Mouse (Mus musculus): ENCODE results near the gene Id2. TPM values are rescaled to one million over a fixed set of nuclear protein-coding genes. Genes with fewer than 3 reads are reported as not detected.

The Id2 gene
- polyA plus RNA-seq (2015; fragmentation: Nextera tagmentation; extraction: Ambion mirVana) = 494 and 543 TPM in 2 replicates

GRCm38 (mm10) chr12:25097052-25097209 lies at the start of gene Id2:
Id2 (minus strand) TSS chr12:25097140.
- H3K4me3 ChIP-seq = peak within 1 kb of the TSS; percentile 96
- H3K4me2 ChIP-seq = peak within 1 kb of the TSS; percentile 84
- ATAC-seq (ENCODE audit: insufficient number of reproducible peaks, insufficient read depth, low FRiP score, low TSS enrichment, low read depth) = no peak
- H3K9ac ChIP-seq = peak within 1 kb of the TSS; percentile 76
- WGBS = 2% methylated on average over 1 of the region's 1 CpGs
- H3K27ac ChIP-seq = peak within 1 kb of the TSS; percentile 99
- no peaks in the 10 kb centered on the region for H3K27me3 ChIP-seq
- H3K36me3 ChIP-seq = 0 out of 2 replicates have a peak, but pooled peaks cover 4% of the 10 kb centered on the region
- H3K4me1 ChIP-seq = peaks cover 37% of the 10 kb centered on the region
- H3K9me3 ChIP-seq = no peaks in the 10 kb centered on the region

- H3K27ac ChIP-seq = no peak overlapping the region
- H3K36me3 ChIP-seq = no peaks in the 10 kb centered on the region
- no peaks in the 10 kb centered on the region for H3K9me3 ChIP-seq
- WGBS = 45% methylated on average over 3 of the region's 3 CpGs
- no peaks in the 10 kb centered on the region for H3K27me3 ChIP-seq
- H3K4me1 ChIP-seq = no peaks in the 10 kb centered on the region
- no peak overlapping the region for H3K4me3 ChIP-seq
- ATAC-seq (ENCODE audit: insufficient number of reproducible peaks, insufficient read depth, low FRiP score, low TSS enrichment, low read depth) = no peak
- H3K9ac ChIP-seq = no peak overlapping the region
- H3K4me2 ChIP-seq = no peak overlapping the region
Measured at GRCm38 (mm10) chr12:25145344-25145698, 48.4 kb upstream of the Id2 start.

- no peaks in the 10 kb centered on the region for H3K4me1 ChIP-seq
- ATAC-seq (ENCODE audit: insufficient number of reproducible peaks, insufficient read depth, low FRiP score, low TSS enrichment, low read depth) = no peak
- WGBS = 83% methylated on average over 5 of the region's 5 CpGs
Measured at GRCm38 (mm10) chr12:25144591-25145343, 47.8 kb upstream of the Id2 start.

GRCm38 (mm10) chr12:25143492-25143891 lies 46.6 kb upstream of the Id2 start:
- 46% methylated on average over 2 of the region's 2 CpGs for WGBS
- H3K9ac ChIP-seq = no peak overlapping the region
- H3K27me3 ChIP-seq = no peaks in the 10 kb centered on the region
- no peaks in the 10 kb centered on the region for H3K4me1 ChIP-seq
- no peak overlapping the region for H3K4me2 ChIP-seq
- H3K4me3 ChIP-seq = no peak overlapping the region
- H3K9me3 ChIP-seq = no peaks in the 10 kb centered on the region
- H3K36me3 ChIP-seq = no peaks in the 10 kb centered on the region
- ATAC-seq (ENCODE audit: insufficient number of reproducible peaks, insufficient read depth, low FRiP score, low TSS enrichment, low read depth) = no peak
- no peak overlapping the region for H3K27ac ChIP-seq

More at GRCm38 (mm10) chr12:25144591-25145343, 47.8 kb upstream of the Id2 start:
- H3K4me3 ChIP-seq = no peak overlapping the region
- H3K27ac ChIP-seq = no peak overlapping the region
- no peaks in the 10 kb centered on the region for H3K36me3 ChIP-seq
- no peak overlapping the region for H3K4me2 ChIP-seq
- no peak overlapping the region for H3K9ac ChIP-seq
- no peaks in the 10 kb centered on the region for H3K27me3 ChIP-seq
- no peaks in the 10 kb centered on the region for H3K9me3 ChIP-seq

- WGBS = 75% methylated on average over 7 of the region's 7 CpGs
- Histone ChIP-seq H3K27ac (no peak overlapping the region), H3K4me2 (no peak overlapping the region), H3K27me3 (no peaks in the 10 kb centered on the region), H3K36me3 (no peaks in the 10 kb centered on the region), H3K4me3 (no peak overlapping the region), H3K9ac (no peak overlapping the region), H3K9me3 (no peaks in the 10 kb centered on the region), H3K4me1 (no peaks in the 10 kb centered on the region)
- ATAC-seq (ENCODE audit: insufficient number of reproducible peaks, insufficient read depth, low FRiP score, low TSS enrichment, low read depth) = no peak
Measured at GRCm38 (mm10) chr12:25142251-25142650, 45.3 kb upstream of the Id2 start.

GRCm38 (mm10) chr12:25141311-25141710 lies 44.4 kb upstream of the Id2 start:
- Histone ChIP-seq H3K4me1 (no peaks in the 10 kb centered on the region), H3K9ac (no peak overlapping the region), H3K4me2 (no peak overlapping the region), H3K36me3 (no peaks in the 10 kb centered on the region), H3K9me3 (no peaks in the 10 kb centered on the region), H3K27me3 (no peaks in the 10 kb centered on the region), H3K27ac (no peak overlapping the region), H3K4me3 (no peak overlapping the region)
- 64% methylated on average over 7 of the region's 7 CpGs for WGBS
- ATAC-seq (ENCODE audit: insufficient number of reproducible peaks, insufficient read depth, low FRiP score, low TSS enrichment, low read depth) = no peak

GRCm38 (mm10) chr12:25140115-25140514 lies 43.2 kb upstream of the Id2 start:
- no peak overlapping the region for H3K9ac ChIP-seq
- H3K4me2 ChIP-seq = no peak overlapping the region
- H3K4me3 ChIP-seq = no peak overlapping the region
- H3K4me1 ChIP-seq = no peaks in the 10 kb centered on the region
- no peaks in the 10 kb centered on the region for H3K27me3 ChIP-seq
- no peak overlapping the region for H3K27ac ChIP-seq
- ATAC-seq (ENCODE audit: insufficient number of reproducible peaks, insufficient read depth, low FRiP score, low TSS enrichment, low read depth) = no peak
- 82% methylated on average over 6 of the region's 6 CpGs for WGBS
- H3K9me3 ChIP-seq = no peaks in the 10 kb centered on the region
- no peaks in the 10 kb centered on the region for H3K36me3 ChIP-seq

GRCm38 (mm10) chr12:25138616-25139015 lies 41.7 kb upstream of the Id2 start:
- Histone ChIP-seq H3K27me3 (no peaks in the 10 kb centered on the region), H3K9ac (no peak overlapping the region), H3K4me3 (no peak overlapping the region), H3K27ac (no peak overlapping the region), H3K4me1 (no peaks in the 10 kb centered on the region), H3K4me2 (no peak overlapping the region), H3K9me3 (no peaks in the 10 kb centered on the region), H3K36me3 (no peaks in the 10 kb centered on the region)
- ATAC-seq (ENCODE audit: insufficient number of reproducible peaks, insufficient read depth, low FRiP score, low TSS enrichment, low read depth) = no peak
- WGBS = 87% methylated on average over 4 of the region's 4 CpGs

GRCm38 (mm10) chr12:25132046-25132445 lies 35.1 kb upstream of the Id2 start:
- Histone ChIP-seq H3K4me1 (peaks cover 14% of the 10 kb centered on the region), H3K9me3 (no peaks in the 10 kb centered on the region), H3K4me3 (no peak overlapping the region), H3K27me3 (no peaks in the 10 kb centered on the region), H3K27ac (no peak overlapping the region), H3K9ac (no peak overlapping the region), H3K36me3 (no peaks in the 10 kb centered on the region), H3K4me2 (no peak overlapping the region)
- ATAC-seq (ENCODE audit: insufficient number of reproducible peaks, insufficient read depth, low FRiP score, low TSS enrichment, low read depth) = no peak
- 67% methylated on average over 12 of the region's 12 CpGs for WGBS

GRCm38 (mm10) chr12:25127629-25128028 lies 30.7 kb upstream of the Id2 start:
- Histone ChIP-seq H3K4me2 (no peak overlapping the region), H3K27me3 (no peaks in the 10 kb centered on the region), H3K27ac (no peak overlapping the region), H3K9me3 (no peaks in the 10 kb centered on the region), H3K4me1 (peaks cover 47% of the 10 kb centered on the region), H3K9ac (no peak overlapping the region), H3K36me3 (no peaks in the 10 kb centered on the region), H3K4me3 (no peak overlapping the region)
- ATAC-seq (ENCODE audit: insufficient number of reproducible peaks, insufficient read depth, low FRiP score, low TSS enrichment, low read depth) = no peak
- 53% methylated on average over 4 of the region's 4 CpGs for WGBS

GRCm38 (mm10) chr12:25126228-25126627 lies 29.3 kb upstream of the Id2 start:
- no peaks in the 10 kb centered on the region for H3K9me3 ChIP-seq
- no peaks in the 10 kb centered on the region for H3K27me3 ChIP-seq
- no peak overlapping the region for H3K4me2 ChIP-seq
- no peak overlapping the region for H3K27ac ChIP-seq
- no peak overlapping the region for H3K4me3 ChIP-seq
- no peak overlapping the region for H3K9ac ChIP-seq
- 39% methylated on average over 5 of the region's 5 CpGs for WGBS
- H3K4me1 ChIP-seq = peaks cover 47% of the 10 kb centered on the region
- no peak for ATAC-seq (ENCODE audit: insufficient number of reproducible peaks, insufficient read depth, low FRiP score, low TSS enrichment, low read depth)
- H3K36me3 ChIP-seq = no peaks in the 10 kb centered on the region

GRCm38 (mm10) chr12:25125239-25125776 lies 28.4 kb upstream of the Id2 start:
- Histone ChIP-seq H3K4me1 (peaks cover 47% of the 10 kb centered on the region), H3K9me3 (no peaks in the 10 kb centered on the region), H3K27me3 (no peaks in the 10 kb centered on the region), H3K9ac (peak overlapping the region; percentile 40; the same call in 1 of the 2 replicates), H3K4me3 (no peak overlapping the region), H3K4me2 (peak overlapping the region; percentile 37; the same call in 1 of the 2 replicates), H3K36me3 (no peaks in the 10 kb centered on the region), H3K27ac (peak overlapping the region; percentile 63)
- ATAC-seq (ENCODE audit: insufficient number of reproducible peaks, insufficient read depth, low FRiP score, low TSS enrichment, low read depth) = no peak
- 24% methylated on average over 16 of the region's 16 CpGs for WGBS

Data from embryonic facial prominence, embryonic 13.5 days (tissue).